Mouse (Mus musculus) layer of hippocampus, postnatal 14 days (tissue): ENCODE measurements at regions not wholly inside any gene's neighbourhood (a gene's known extent, or its start where the extent isn't known, plus 50 kb on each side); places are given as distances from the start of the nearest gene placed in this dataset.
"Not testable (repeated sequence)": the region's sequence is repeated elsewhere in the genome, so short reads cannot be mapped to it uniquely, and the experiment has no call there.

Experiments used
- DNase-seq, 2 experiments: peaks; one replicate each; pipeline ENCODE4 v3.0.0; 2021 to 2022; ENCODE audit warnings: low spot score in 2 of 2, mixed read lengths in 1 of 2

- DNase-seq: peak; percentile 59 to 75
Measured at GRCm38 (mm10) chr17:69563165-69563564, 124.0 kb downstream of the Akain1 start.

GRCm38 (mm10) chr17:69571070-69571669, 132.0 kb downstream of the Akain1 start:
- DNase-seq: not testable (repeated sequence)

GRCm38 (mm10) chr17:69590553-69590952, 151.4 kb downstream of the Akain1 start:
- no peak for DNase-seq

GRCm38 (mm10) chr17:69597773-69598295, 158.7 kb downstream of the Akain1 start:
- DNase-seq: no peak

- DNase-seq: peak in 1 of 2 experiments; percentile 27
Measured at GRCm38 (mm10) chr17:69598461-69598860, 159.3 kb downstream of the Akain1 start.

- DNase-seq: peak in 1 of 2 experiments; percentile 13
Measured at GRCm38 (mm10) chr17:69603596-69603995, 164.5 kb downstream of the Akain1 start.

- peak; percentile 59 to 81 for DNase-seq
Measured at GRCm38 (mm10) chr17:69604698-69605097, 165.6 kb downstream of the Akain1 start.

GRCm38 (mm10) chr17:69605458-69605857, 166.3 kb downstream of the Akain1 start:
- no peak for DNase-seq

GRCm38 (mm10) chr17:69631411-69631810, 192.3 kb downstream of the Akain1 start:
- peak in 1 of 2 experiments; percentile 4 for DNase-seq

GRCm38 (mm10) chr17:69650496-69650895, 211.4 kb downstream of the Akain1 start:
- DNase-seq: not testable (repeated sequence)

- DNase-seq: no peak
Measured at GRCm38 (mm10) chr17:69654586-69654985, 215.5 kb downstream of the Akain1 start.

GRCm38 (mm10) chr17:69672530-69672929, 233.4 kb downstream of the Akain1 start:
- peak; percentile 74 to 87 for DNase-seq

- DNase-seq: peak in 1 of 2 experiments; percentile 23
Measured at GRCm38 (mm10) chr17:69683091-69683490, 244.0 kb downstream of the Akain1 start.

- DNase-seq: no peak
Measured at GRCm38 (mm10) chr17:69685625-69686257, 246.6 kb downstream of the Akain1 start.

GRCm38 (mm10) chr17:69686383-69686782, 247.3 kb downstream of the Akain1 start:
- no peak for DNase-seq

- peak; percentile 20 to 78 for DNase-seq
Measured at GRCm38 (mm10) chr17:69695341-69695740, 256.2 kb downstream of the Akain1 start.

GRCm38 (mm10) chr17:69727325-69727724, 241.5 kb upstream of the Dlgap1 start:
- DNase-seq: no peak

- DNase-seq: no peak
Measured at GRCm38 (mm10) chr17:69732981-69733380, 235.9 kb upstream of the Dlgap1 start.

- peak in 1 of 2 experiments; percentile 31 for DNase-seq
Measured at GRCm38 (mm10) chr17:69736379-69737096, 232.3 kb upstream of the Dlgap1 start.

GRCm38 (mm10) chr17:69769002-69769421, 199.9 kb upstream of the Dlgap1 start:
- peak; percentile 65 to 89 for DNase-seq

- peak; percentile 54 to 84 for DNase-seq
Measured at GRCm38 (mm10) chr17:69770046-69770445, 198.8 kb upstream of the Dlgap1 start.

GRCm38 (mm10) chr17:69781201-69781600, 187.7 kb upstream of the Dlgap1 start:
- no peak for DNase-seq
